Mouse (Mus musculus): ENCODE data around the gene Spata31d1a.

- TF ChIP-seq CTCF (IDR thresholded peaks at IDR 0.05; ENCODE audit: low read depth, low read length) (no peak), GATA1 (IDR thresholded peaks at IDR 0.05; ENCODE audit: borderline replicate concordance, low read length) (no peak)
These were observed 36.6 kb upstream of the Spata31d1a start, which contains the start of gene 1700014D04Rik for GRCm38 (mm10) chr13:59746711-59747110.

All from G1E (cell line).